Mouse (Mus musculus): Measurements from ENCODE around the gene Gm9195.

DNA sequence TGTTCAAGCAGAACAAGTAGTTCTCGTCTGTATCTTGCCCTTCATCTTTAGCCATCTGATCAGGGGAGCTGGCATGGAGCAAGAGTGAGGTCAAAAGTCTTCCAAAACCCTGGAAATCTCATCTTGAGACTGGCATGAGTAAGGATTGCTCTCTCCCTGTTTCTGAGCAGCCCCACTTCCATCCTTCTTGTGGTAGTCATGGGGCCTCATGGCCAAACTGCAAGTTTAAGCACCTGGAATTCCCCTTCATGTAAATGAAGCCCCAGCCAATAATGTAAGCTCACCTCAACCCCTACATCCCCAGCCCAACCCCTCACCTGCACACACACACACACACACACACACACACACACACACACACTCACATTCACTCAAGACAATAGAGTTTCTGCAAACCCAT is 30.0 kb downstream of the Gm9195 start:
- no peak for TF ChIP-seq CTCF (IDR thresholded peaks at IDR 0.05; ENCODE audit: insufficient read depth, low read length)
- no peak for TF ChIP-seq POLR2A (IDR thresholded peaks at IDR 0.05; ENCODE audit: borderline replicate concordance, extremely low read depth, low read depth, low read length)

Data from lung, adult 2 months (tissue).